Mouse (Mus musculus) stomach, adult 2 months (tissue): ENCODE results near the gene Rpl3l. TPM values are rescaled to one million over a fixed set of nuclear protein-coding genes. Genes with fewer than 3 reads are reported as not detected.

Experiments
- polyA plus RNA-seq: library from polyadenylated mRNA; depleted of rRNA; stranded (reverse); fragments of >200 nt; gene quantifications from 2 replicates; pipeline ENCODE4 v1.2.3, GENCODE M21; 2012; rRNA removed

The Rpl3l gene
- polyA plus RNA-seq, result 2.5 and 3.6 TPM in 2 replicates

DNA sequence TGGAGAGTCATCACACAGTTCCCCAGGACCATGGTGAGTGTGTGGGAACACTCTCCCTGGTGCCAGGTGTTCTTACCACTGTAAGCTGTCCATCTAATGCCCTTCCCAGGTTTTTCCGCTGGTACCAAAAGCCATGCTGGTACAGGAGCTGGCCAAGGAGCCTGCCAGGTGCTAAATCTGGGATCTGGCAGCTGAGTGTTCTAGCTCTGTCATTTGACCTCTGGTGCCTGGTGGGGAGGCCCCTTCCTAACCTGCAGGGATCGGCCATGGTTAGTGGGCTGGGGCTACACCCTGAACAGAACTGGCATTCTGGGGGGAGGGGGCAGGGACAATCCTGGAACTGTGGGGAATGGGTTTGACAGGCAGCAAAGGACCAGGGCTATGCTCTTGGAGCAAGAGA is at the start of gene Rpl3l:
Gene Rpl3l, plus strand, starts transcription at position 203 of the 400 bp plus-strand sequence.

GRCm38 (mm10) chr17:24689251-24690081 is 38.2 kb upstream of the Rpl3l start, which contains the start of gene Syngr3:
Syngr3 (minus strand) TSS chr17:24689955.

GRCm38 (mm10) chr17:24696011-24696697 is 31.5 kb upstream of the Rpl3l start, which contains the start of the genes Gfer and Noxo1:
Gfer (minus strand) TSS chr17:24696156.
Noxo1 (plus strand) TSS chr17:24696234.

GRCm38 (mm10) chr17:24706982-24707800 is 20.4 kb upstream of the Rpl3l start, which contains the start of gene Tbl3:
Tbl3 (minus strand) TSS chr17:24707660.

DNA sequence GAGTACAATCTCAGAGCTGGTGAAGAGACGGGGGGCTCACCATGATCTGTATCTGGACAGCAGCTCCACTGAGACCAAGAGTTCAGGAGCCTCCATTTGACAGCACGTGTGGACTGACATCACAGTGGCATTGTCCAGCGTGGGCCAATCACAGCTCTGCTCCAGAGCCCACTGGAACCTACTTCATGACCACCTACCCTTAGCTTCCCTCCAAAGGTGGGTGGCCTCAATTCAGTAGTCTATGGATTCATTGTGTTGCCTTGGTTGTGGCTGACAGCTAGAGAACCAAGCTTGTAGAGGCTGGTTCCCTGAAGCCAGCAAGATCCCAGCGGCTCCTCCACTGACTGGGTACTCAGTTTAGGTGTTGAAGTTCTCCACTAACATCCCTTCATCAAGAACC is 9.7 kb upstream of the Rpl3l start, which contains the start of the genes Rnf151 and Rps2:
Gene Rnf151, minus strand, starts transcription at position 121 of the 400 bp plus-strand sequence.
Gene Rps2, plus strand, starts transcription at position 174 of the 400 bp plus-strand sequence.

GRCm38 (mm10) chr17:24724184-24724583 is 3.4 kb upstream of the Rpl3l start, which contains the start of gene Ndufb10:
Ndufb10 (minus strand) TSS chr17:24724478.

DNA sequence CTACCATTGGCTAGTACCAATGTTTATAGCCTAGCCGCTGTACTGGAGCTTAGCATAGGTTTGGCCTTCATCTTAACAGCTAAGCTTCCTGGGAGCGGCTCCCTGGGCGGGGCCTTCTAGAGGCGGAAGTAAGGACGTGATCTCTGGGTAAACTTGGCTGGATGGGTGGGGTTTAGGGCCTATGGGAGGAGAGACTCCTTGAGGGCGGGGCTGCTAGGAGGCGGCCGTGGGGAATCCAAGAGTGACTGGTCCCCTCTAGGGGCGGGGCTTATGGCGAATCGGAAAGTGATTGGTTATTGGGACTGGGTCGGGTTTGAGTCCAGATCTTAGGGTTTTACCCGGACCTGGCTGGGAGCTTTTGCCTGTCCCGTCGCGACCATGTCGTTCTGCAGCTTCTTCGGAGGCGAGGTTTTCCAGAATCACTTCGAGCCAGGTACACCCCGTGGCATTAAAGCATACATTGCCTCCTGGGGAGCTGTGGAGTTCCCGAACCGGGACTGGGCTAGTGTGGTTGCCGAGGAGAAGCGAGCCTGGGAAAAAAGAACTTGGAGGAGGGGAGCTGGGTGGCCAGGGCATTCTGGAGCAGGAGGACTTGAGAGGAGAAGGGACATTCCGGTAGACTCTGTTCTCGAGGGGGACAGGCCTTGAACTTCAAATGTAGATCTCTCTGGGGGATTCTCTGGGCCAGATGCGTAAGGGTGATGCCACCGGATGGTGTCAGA is 8.9 kb downstream of the Rpl3l start, which contains the start of gene Msrb1:
Gene Msrb1, plus strand, starts transcription at position 313 of the 722 bp plus-strand sequence.

DNA sequence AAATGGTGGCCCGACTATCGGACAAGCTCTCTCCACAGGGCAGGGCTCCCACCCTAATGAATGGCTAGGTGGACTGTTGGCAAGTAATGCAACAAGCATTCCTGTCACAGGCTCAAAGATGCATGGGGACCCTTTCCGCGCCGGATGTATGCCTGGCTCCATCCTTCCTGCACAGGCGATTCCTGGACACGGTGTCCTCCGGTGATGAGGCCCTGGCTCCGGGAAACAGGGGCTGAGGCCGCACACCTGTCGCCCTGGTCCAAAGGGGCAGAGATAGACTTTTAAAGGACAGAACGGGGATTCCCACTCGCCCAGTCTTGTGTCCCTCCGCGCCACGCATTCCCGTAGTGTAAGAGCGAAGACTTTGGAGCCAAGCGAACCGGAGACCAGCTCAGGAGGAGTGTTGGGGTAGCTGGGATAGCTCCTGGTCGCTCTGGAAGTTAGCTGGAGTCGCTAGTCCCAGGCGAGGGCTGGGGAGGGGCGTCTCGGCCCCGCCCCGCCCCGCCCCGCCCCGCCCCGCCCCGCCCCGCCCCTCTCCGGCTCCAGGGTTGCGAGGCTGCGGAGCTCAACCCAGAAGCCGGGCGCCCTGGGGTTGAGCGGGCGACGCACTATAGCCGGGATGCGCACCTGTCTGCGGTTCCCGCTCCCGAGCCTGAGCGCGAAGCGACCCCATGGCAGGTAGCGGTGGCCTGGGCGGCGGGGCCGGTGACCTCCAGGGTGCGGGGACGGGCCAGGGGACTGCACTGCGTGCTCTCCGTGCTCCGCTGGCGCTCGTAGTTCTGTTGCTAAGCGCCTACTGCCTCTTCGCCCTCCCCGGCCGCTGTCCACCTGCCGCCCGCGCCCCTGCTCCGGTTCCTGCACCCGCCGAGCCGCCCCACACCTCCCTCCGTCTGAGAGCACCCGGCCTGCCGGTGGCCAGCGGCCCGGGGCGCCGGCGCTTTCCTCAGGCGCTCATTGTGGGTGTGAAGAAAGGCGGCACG is 25.1 kb downstream of the Rpl3l start, which contains the start of gene Hs3st6:
Gene Hs3st6, plus strand, starts transcription at position 574 of the 980 bp plus-strand sequence.

Other genes with a start within 250 kb of the Rpl3l start
- 17.7 and 18.0 TPM in 2 replicates for gene Mlst8, start 248.7 kb upstream of the Rpl3l start, polyA plus RNA-seq
- 0.31 and 0.43 TPM in 2 replicates for gene Caskin1, start 239.2 kb upstream of the Rpl3l start, polyA plus RNA-seq
- gene Traf7, start 199.9 kb upstream of the Rpl3l start, polyA plus RNA-seq, result 69.9 and 81.7 TPM in 2 replicates
- 0.52 and 0.64 TPM in 2 replicates for gene Rab26, start 193.6 kb upstream of the Rpl3l start, polyA plus RNA-seq
- gene Pkd1, start 178.0 kb upstream of the Rpl3l start, polyA plus RNA-seq, result 28.7 and 31.6 TPM in 2 replicates
- 76.4 and 92.7 TPM in 2 replicates for gene Tsc2, start 95.2 kb upstream of the Rpl3l start, polyA plus RNA-seq
- gene Nthl1, start 95.1 kb upstream of the Rpl3l start, polyA plus RNA-seq, result 4.2 and 7.1 TPM in 2 replicates
- gene Slc9a3r2, start 77.5 kb upstream of the Rpl3l start, polyA plus RNA-seq, result 79.0 and 91.9 TPM in 2 replicates
- gene Npw, start 69.4 kb upstream of the Rpl3l start, polyA plus RNA-seq, result 82.5 and 162 TPM in 2 replicates
- 38.5 and 39.1 TPM in 2 replicates for gene Zfp598, start 58.1 kb upstream of the Rpl3l start, polyA plus RNA-seq
- 1.4 and 1.7 TPM in 2 replicates for gene Syngr3, start 37.9 kb upstream of the Rpl3l start, polyA plus RNA-seq
- 7.2 and 30.2 TPM in 2 replicates for gene Gfer, start 31.7 kb upstream of the Rpl3l start, polyA plus RNA-seq
- gene Noxo1, start 31.6 kb upstream of the Rpl3l start, polyA plus RNA-seq, result 11.3 and 12.3 TPM in 2 replicates
- 25.5 and 30.0 TPM in 2 replicates for gene Tbl3, start 20.2 kb upstream of the Rpl3l start, polyA plus RNA-seq
- 0.13 and 0.33 TPM in 2 replicates for gene Rnf151, start 9.8 kb upstream of the Rpl3l start, polyA plus RNA-seq
- 1,596 and 3,241 TPM in 2 replicates for gene Rps2, start 9.7 kb upstream of the Rpl3l start, polyA plus RNA-seq
- 158 and 263 TPM in 2 replicates for gene Ndufb10, start 3.3 kb upstream of the Rpl3l start, polyA plus RNA-seq
- gene Msrb1, start 8.8 kb downstream of the Rpl3l start, polyA plus RNA-seq, result 78.4 and 78.5 TPM in 2 replicates
- 3.0 and 3.9 TPM in 2 replicates for gene Hs3st6, start 25.2 kb downstream of the Rpl3l start, polyA plus RNA-seq
- gene Meiob, start 76.5 kb downstream of the Rpl3l start, polyA plus RNA-seq, result not detected in 2 replicates
- 37.2 and 61.0 TPM in 2 replicates for gene Hagh, start 112.3 kb downstream of the Rpl3l start, polyA plus RNA-seq
- 5.4 and 6.5 TPM in 2 replicates for gene Fahd1, start 122.5 kb downstream of the Rpl3l start, polyA plus RNA-seq
- gene Igfals, start 138.2 kb downstream of the Rpl3l start, polyA plus RNA-seq, result 2.3 and 5.1 TPM in 2 replicates
- 17.6 and 19.5 TPM in 2 replicates for gene Nubp2, start 158.5 kb downstream of the Rpl3l start, polyA plus RNA-seq
- gene Spsb3, start 158.8 kb downstream of the Rpl3l start, polyA plus RNA-seq, result 55.4 and 87.4 TPM in 2 replicates
- gene Eme2, start 167.3 kb downstream of the Rpl3l start, polyA plus RNA-seq, result 12.9 and 16.6 TPM in 2 replicates
- gene Mrps34, start 167.3 kb downstream of the Rpl3l start, polyA plus RNA-seq, result 92.5 and 285 TPM in 2 replicates
- 25.7 and 28.0 TPM in 2 replicates for gene Nme3, start 168.7 kb downstream of the Rpl3l start, polyA plus RNA-seq
- gene Mapk8ip3, start 209.2 kb downstream of the Rpl3l start, polyA plus RNA-seq, result 31.3 and 37.0 TPM in 2 replicates
- 2.4 and 3.6 TPM in 2 replicates for gene Jpt2, start 232.9 kb downstream of the Rpl3l start, polyA plus RNA-seq